Mouse (Mus musculus) lung, postnatal 14 days (tissue): ENCODE data around the gene Rictor.

ENCODE experiments used
- DNase-seq: peaks from one replicate; pipeline ENCODE4 v3.0.0; 2021

Gene Rictor

DNA sequence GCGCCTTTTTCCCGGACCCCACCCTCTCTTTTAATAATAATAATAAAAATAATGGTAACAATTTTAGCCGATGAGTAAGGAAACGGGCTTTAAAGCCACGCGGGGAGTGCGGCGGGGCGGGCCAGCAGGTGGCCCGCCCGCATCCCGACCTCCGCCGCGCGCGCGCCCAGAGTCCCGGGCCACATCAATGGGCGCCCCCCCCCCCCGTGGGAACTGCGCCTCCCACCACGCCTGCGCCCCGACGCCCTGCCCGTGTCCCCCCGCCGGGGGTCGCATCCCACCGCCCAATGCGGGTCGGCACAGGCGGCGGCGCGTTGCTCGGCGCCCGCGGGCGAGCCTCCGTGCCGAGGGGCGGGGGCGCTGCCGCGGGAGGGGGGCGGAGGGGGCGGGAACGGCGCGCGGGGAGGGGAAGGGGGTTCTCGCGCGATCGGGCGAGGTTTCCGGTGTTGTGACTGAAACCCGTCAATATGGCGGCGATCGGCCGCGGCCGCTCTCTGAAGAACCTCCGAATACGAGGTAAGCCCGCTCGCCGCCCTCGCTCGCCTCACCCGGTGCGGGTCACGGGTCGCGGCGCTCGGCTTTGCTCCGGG lies at the start of gene Rictor:
Gene Rictor, plus strand, starts transcription at position 444 of the 590 bp plus-strand sequence.
- DNase-seq, result peak; percentile 88

DNA sequence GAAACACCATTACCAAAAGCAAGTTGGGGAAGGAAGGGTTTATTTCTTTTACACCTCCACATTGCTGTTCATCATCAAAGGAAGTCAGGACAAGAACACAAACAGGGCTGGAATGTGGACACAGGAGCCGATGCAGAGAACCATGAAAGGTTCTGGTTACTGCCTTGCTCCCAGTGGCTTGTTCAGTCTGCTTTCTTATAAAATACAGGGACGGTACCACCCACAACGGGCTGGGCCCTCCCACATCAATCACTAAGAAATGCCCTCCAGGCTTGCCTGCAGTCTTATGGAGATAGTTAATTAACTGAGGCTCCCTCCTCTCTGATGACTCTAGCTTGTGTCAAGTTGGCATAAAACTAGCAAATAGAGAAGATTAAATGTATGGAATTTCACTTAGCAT lies 46.2 kb upstream of the Rictor start:
- no peak for DNase-seq

DNA sequence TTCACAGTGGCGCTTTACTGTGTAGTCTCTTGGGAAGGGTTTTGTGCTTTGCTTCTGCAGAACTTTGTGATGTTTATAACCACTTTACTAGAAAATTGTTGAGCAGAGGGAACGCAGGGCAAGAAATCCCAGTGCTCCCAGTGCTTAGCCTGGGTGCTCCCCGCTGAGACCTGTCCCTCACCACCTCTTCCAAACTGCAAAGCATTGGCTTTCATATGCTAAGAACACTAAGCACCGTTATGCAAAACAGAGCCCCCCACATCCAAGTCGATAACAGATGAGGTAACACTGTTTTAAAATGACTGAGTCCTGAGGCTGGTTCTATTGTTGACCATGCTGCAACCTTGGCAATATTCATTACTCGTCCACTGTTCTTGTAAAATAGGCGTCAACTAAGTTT lies 44.2 kb upstream of the Rictor start:
- DNase-seq, result no peak

- DNase-seq, result no peak
Measured at GRCm38 (mm10) chr15:6666072-6666471, 42.1 kb upstream of the Rictor start.

GRCm38 (mm10) chr15:6668793-6669437 lies 39.3 kb upstream of the Rictor start:
- DNase-seq, result no peak

- DNase-seq, result no peak
Measured at GRCm38 (mm10) chr15:6678479-6678878, 29.7 kb upstream of the Rictor start.

DNA sequence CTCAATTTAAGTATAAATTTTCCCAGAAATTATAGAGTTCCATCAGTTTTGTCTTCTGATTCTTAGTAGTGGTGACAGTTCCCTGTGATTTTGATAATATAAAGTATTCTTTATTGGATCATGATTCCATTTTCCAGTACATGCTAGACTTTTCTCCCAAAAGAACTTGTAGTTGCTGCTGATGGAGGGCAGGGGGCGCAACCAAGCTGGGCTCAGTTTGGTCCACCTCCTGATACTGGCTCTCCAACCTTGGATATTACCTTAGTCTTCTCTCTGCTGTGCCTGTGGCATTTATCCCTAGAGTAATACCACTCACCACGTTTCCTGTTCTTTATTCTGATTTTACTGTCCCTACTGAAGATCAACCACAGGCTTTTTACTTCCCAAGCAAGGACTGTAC lies 6.0 kb upstream of the Rictor start:
- DNase-seq, result peak; percentile 31

DNA sequence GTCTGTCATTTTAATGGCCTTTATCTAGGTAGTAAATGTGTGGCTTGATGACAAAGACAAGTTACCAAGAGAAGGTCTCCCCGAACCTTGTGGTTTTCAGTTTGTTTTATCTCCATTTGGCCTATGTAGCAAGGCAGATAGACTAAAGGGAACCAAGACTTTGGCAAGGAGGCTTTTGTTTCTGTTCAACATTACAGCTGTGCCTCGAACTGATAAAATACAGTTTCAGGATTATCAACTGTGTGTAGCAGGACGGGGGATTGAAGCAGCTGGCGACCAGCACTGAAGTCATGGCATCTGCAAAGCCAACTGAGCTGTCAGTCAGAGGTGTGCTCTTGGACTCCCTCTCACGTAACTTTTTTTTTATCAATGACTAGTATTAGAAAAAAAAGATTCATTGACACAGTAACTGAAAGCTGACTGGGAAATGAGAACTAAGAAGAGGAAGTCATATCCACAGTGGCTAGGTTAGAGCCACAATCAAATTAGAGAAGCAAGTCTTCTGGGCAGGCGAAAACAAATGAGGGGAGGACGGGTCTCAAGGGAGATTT lies 2.8 kb upstream of the Rictor start:
- no peak for DNase-seq

- DNase-seq, result peak; percentile 62
Measured at GRCm38 (mm10) chr15:6707551-6707935, 636 bp upstream of the Rictor start.

GRCm38 (mm10) chr15:6708526-6709441 lies 605 bp downstream of the Rictor start:
- DNase-seq, result peak; percentile 48

DNA sequence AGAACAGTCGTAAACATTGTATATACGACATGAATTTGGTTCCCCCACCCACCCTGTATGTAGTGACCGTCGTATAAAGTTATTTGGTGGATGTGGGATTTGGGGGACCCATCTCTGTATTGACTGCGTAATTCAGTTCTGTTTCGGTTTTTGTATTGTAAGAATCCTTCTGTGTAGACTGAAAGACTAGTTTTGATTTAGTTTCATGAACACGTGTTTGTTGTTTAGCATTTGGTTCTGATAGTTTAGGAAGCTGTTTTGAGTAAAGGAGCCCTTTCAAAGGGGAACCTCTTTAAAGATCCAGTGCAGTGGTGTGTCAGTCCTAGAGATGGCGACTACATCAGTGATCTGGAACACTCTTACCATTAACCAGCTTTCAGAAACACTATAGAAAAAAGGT lies 1.4 kb downstream of the Rictor start:
- no peak for DNase-seq

GRCm38 (mm10) chr15:6710341-6710740 lies 2.2 kb downstream of the Rictor start:
- no peak for DNase-seq

DNA sequence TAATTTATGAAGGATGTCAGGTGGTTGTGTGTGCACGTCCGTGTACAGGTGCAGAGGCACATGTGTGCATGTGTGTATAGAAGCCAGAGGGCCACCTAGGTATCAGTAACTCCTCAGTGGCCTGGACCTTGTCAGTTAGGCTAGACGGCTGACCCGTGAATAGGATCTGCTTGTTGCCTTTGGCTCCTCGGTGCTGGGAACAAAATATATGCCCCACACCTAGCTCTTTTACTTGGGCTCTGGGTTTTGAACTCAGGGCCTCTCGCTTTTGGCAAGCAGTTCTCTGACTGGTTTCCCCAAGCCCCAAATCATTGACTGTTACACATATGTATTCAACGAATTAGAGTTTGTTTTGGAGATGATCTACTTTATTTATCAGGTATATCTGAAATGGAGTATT lies 3.0 kb downstream of the Rictor start:
- no peak for DNase-seq

GRCm38 (mm10) chr15:6714819-6715218 lies 6.6 kb downstream of the Rictor start:
- no peak for DNase-seq

GRCm38 (mm10) chr15:6715237-6715636 lies 7.1 kb downstream of the Rictor start:
- DNase-seq, result no peak

DNA sequence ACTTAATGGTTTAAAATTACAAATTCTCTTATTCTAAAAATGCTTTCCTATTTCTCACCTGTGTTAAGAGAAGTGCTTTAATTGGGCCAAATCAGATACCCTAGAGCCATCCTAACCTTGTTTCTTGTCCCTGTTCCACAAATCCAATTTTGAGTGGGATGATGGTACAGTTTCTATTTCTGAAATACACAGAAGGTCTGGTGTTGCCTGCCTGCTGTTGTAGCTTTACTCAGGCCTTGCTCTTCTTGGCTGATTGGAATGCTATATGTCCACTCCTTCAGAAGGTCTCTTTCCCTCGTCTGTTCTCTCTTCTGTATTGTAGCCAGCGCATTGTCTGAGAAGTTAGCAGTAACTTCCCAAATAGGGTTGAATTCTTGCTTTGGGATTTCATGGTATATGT lies 13.2 kb downstream of the Rictor start:
- DNase-seq, result no peak

DNA sequence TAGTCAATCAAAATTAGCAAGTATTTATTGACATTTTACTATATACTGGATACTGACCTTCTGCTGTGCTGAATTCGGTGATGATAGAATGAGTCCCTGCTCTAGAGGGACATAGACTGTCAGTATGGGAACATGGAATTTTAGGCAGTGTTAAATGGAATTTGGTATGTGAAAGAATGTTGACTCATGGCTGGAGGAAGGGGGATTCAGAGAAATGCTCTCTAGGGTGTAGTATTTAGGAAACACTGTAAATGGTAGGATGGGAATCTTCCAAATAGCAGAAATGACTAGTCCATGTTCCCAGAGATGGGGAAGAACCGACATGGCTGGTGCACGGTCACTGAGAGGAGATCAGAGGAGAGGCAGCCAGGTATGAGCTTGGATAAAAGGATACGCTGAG lies 13.6 kb downstream of the Rictor start:
- no peak for DNase-seq

DNA sequence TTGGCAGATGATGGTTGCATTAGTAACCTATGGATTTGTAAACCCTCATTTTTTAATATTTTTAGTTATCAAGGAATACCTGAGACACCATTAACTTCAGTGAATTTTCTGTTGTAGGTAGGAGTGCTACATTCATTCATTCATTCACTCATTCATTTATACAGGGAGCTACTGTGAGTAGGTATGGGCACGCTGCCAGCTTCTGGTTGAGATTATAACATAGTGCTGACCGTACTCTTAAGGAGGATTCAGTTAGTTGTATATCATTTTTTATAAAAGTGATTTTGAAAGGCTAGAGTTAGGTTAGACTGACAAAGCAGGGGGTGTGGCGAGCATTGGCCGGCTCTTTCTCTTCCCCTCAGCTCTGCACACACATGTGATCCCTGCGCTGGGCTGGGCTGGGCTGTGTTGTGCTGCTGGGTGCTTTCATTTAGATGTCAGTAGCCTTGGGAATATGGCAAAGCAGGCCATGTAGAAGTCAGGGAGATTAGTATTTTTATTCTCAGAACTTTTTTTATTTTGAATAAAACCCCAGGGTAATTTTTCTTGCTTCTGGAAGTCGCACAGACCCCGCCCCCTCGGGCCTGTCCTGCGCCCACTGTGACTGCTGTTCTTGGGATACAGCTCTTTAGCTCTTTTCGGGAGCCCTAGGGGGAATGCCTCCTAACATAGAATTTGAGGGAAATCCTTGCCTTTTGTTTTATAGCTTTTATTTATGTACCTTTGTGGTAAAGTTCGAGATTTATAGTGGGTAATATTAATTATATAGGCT lies 14.4 kb downstream of the Rictor start:
- no peak for DNase-seq

DNA sequence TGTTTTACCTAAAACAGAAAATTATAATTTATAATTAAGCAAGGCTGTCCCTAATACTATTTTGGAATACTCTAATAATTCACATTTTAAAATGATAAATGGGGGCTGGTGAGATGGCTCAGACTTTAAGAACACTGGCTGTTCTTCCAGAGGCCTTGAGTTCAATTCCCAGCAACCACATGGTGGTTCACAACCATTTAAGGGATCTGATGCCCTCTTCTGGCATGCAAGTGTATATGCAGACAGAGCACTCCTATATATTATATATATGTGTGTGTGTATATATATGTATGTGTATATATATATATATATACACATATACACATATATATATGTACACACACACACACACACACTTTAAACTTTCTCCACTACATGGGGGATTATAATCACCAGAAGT lies 15.2 kb downstream of the Rictor start:
- no peak for DNase-seq

DNA sequence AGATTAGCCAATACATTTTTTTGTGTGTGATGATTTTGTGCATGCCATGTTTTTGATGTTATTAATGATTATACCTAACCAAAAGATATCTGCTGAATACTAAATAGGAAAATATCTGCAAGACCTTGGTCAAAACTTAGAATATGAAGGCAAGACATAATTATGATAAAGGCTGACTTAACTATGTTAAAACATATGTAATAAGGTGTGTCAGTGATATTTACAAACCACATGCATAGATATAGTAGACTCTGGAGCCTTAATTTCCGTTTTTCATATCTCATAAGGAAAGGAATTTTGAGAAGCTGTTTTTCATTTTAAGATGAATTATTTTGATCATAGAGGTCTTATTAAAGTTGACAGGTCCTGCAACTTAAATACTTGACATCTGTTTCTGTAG lies 16.3 kb downstream of the Rictor start:
- no peak for DNase-seq

DNA sequence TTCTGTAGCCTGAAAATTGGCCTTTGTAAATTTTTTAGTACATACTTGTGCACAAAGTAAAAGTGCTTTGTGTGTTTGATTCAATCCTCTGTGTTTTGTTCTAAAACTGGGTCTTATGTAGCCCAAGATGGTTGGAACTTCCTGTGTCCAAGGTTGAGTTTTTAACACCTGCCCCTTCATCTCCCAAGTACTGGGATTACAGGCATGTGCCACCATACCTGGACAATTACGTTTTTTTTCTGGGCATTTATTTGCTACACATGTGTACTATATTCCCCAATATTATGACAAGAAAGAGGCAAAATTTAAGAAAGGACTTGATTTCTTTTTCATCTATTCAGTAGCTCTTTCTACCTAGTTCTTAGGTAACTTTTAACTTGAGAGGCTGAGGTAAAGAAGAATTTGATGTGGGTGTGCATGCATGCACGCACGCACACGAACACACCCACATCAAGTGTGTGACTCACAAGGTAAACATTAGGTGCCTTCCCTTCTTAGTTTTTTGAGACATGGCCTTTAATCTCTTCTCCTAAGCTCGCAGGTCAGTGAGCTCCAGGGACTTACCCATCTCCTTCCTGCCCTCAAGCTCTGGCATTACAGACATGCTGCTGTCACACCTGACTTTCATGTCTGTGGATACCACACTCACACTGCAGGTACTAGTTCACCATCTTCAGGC lies 18.1 kb downstream of the Rictor start:
- DNase-seq, result no peak

DNA sequence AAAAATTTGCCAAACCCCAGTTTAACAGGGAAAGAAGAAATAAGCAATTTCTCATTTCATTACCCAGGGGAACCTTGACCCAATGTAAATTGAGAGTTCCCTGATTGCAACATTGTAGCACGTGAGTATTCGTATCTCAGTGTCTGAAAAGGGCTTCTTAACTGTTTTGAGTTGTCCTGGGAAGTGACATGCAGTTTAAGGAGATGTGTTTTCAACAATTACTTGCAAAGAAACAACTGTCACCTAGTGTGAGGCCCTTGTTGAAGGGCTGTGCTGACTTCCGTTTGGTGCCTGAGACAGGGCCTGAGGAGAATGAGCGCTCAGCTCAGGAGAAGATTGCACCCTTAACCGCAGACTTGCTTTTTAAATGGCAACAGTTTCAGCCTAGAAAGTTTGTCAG lies 24.9 kb downstream of the Rictor start:
- no peak for DNase-seq
